Mouse (Mus musculus): ENCODE data around the gene Dlec1. TPM values are rescaled to one million over a fixed set of nuclear protein-coding genes. Genes with fewer than 3 reads are reported as not detected.

Gene Dlec1
- polyA plus RNA-seq, 1 experiment from 2014 or later, result 0.65 TPM

- under 1% methylated on average over 65 of the region's 65 CpGs for WGBS
Measured at GRCm38 (mm10) chr9:119156278-119157201, 54.3 kb downstream of the Dlec1 start, which contains the start of gene Acaa1b. TSS of gene Acaa1b (minus strand) at chr9:119157093.

DNA sequence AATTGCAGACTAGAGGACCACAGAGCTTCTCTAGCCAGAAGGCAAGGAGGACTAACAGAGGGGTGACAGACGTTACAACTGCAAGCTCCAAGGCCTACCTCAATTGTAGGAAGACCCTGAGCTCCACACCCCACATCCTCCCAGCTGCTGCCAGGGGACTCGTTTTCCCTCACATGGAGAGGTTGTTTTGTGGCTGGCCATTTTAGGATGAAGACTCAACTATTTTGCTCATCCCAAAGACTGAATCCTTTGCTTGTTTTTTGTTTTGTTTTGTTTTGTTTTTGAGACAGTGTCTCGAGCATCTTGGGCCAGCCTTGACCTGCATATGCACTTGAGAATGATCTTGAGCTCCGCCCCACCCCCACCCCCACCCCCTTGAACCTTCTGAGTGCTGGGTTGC is 56.6 kb downstream of the Dlec1 start, which contains the start of gene Gm47289:
Gm47289 (plus strand) TSS at position 301 of the 400 bp plus-strand sequence.
- no peaks in the 10 kb centered on the region for H3K9me3 ChIP-seq (ENCODE audit: control insufficient read depth, low read depth, low read length)
- H3K4me1 ChIP-seq (ENCODE audit: control insufficient read depth, insufficient read depth, low read length), result no peaks in the 10 kb centered on the region
- no peak within 1 kb of the TSS for H3K4me3 ChIP-seq (ENCODE audit: low read depth, low read length)
- no peaks in the 10 kb centered on the region for H3K27me3 ChIP-seq (ENCODE audit: control insufficient read depth, insufficient read depth, low read length)
- no peak within 1 kb of the TSS for H3K9ac ChIP-seq (replicated peaks; ENCODE audit: low read depth, low read length)
- 46% methylated on average over 4 of the region's 4 CpGs for WGBS
- H3K27ac ChIP-seq (ENCODE audit: low read length), result no peak within 1 kb of the TSS
- no peak for ATAC-seq (ENCODE audit: insufficient number of reproducible peaks, insufficient read depth, low FRiP score, low read depth)
- H3K36me3 ChIP-seq (ENCODE audit: control insufficient read depth, insufficient read depth, low read length), result no peaks in the 10 kb centered on the region
- no peak within 1 kb of the TSS for H3K4me2 ChIP-seq (replicated peaks; ENCODE audit: low read depth, low read length)

More at GRCm38 (mm10) chr9:119156278-119157201, 54.3 kb downstream of the Dlec1 start, which contains the start of gene Acaa1b:
- peak; percentile 83 for ATAC-seq (ENCODE audit: insufficient number of reproducible peaks, insufficient read depth, low FRiP score, low read depth)
- H3K9me3 ChIP-seq (ENCODE audit: control insufficient read depth, low read depth, low read length), result no peaks in the 10 kb centered on the region
- no peak within 1 kb of the TSS for H3K27ac ChIP-seq (ENCODE audit: low read length)
- peak within 1 kb of the TSS; percentile 40 for H3K4me3 ChIP-seq (ENCODE audit: low read depth, low read length)
- H3K4me1 ChIP-seq (ENCODE audit: control insufficient read depth, insufficient read depth, low read length), result no peaks in the 10 kb centered on the region
- no peak within 1 kb of the TSS for H3K9ac ChIP-seq (replicated peaks; ENCODE audit: low read depth, low read length)
- peak within 1 kb of the TSS; percentile 51 for H3K4me2 ChIP-seq (replicated peaks; ENCODE audit: low read depth, low read length)
- H3K27me3 ChIP-seq (ENCODE audit: control insufficient read depth, insufficient read depth, low read length), result no peaks in the 10 kb centered on the region
- no peaks in the 10 kb centered on the region for H3K36me3 ChIP-seq (ENCODE audit: control insufficient read depth, insufficient read depth, low read length)

DNA sequence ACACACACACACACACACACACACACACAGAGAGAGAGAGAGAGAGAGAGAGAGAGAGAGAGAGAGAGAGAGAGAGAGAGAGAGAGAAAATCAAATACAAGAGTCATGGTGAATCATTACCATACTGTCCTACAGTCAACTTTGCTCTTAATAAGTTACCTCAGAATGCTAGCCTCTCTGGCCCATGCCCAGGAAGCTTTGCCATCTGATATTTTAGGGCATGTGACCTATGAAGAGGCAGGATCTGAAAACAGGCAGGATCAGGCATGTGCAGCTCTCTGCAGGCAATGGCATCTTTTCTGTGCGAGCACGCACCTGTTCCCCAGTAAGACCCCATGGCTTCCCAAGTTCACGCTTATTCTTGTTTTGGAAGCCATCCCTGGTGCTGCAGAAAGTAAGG is 58.4 kb downstream of the Dlec1 start:
- WGBS, result 85% methylated on average over 3 of the region's 3 CpGs
- no peak overlapping the region for H3K27ac ChIP-seq (ENCODE audit: low read length)
- no peak for ATAC-seq (ENCODE audit: insufficient number of reproducible peaks, insufficient read depth, low FRiP score, low read depth)

GRCm38 (mm10) chr9:119164743-119165142 is 62.5 kb downstream of the Dlec1 start:
- H3K27ac ChIP-seq (ENCODE audit: low read length), result no peak overlapping the region
- no peak overlapping the region for H3K9ac ChIP-seq (replicated peaks; ENCODE audit: low read depth, low read length)
- H3K4me1 ChIP-seq (ENCODE audit: control insufficient read depth, insufficient read depth, low read length), result no peaks in the 10 kb centered on the region
- H3K36me3 ChIP-seq (ENCODE audit: control insufficient read depth, insufficient read depth, low read length), result no peaks in the 10 kb centered on the region
- no peaks in the 10 kb centered on the region for H3K27me3 ChIP-seq (ENCODE audit: control insufficient read depth, insufficient read depth, low read length)
- no peak overlapping the region for H3K4me2 ChIP-seq (replicated peaks; ENCODE audit: low read depth, low read length)
- no peak overlapping the region for H3K4me3 ChIP-seq (ENCODE audit: low read depth, low read length)
- no peak for ATAC-seq (ENCODE audit: insufficient number of reproducible peaks, insufficient read depth, low FRiP score, low read depth)
- H3K9me3 ChIP-seq (ENCODE audit: control insufficient read depth, low read depth, low read length), result no peaks in the 10 kb centered on the region
- 85% methylated on average over 7 of the region's 7 CpGs for WGBS

More for the DNA sequence above, 58.4 kb downstream of the Dlec1 start:
- Histone ChIP-seq H3K4me2 (replicated peaks; ENCODE audit: low read depth, low read length) (no peak overlapping the region), H3K36me3 (ENCODE audit: control insufficient read depth, insufficient read depth, low read length) (no peaks in the 10 kb centered on the region), H3K27me3 (ENCODE audit: control insufficient read depth, insufficient read depth, low read length) (no peaks in the 10 kb centered on the region), H3K4me3 (ENCODE audit: low read depth, low read length) (no peak overlapping the region), H3K4me1 (ENCODE audit: control insufficient read depth, insufficient read depth, low read length) (no peaks in the 10 kb centered on the region), H3K9ac (replicated peaks; ENCODE audit: low read depth, low read length) (no peak overlapping the region), H3K9me3 (ENCODE audit: control insufficient read depth, low read depth, low read length) (no peaks in the 10 kb centered on the region)

DNA sequence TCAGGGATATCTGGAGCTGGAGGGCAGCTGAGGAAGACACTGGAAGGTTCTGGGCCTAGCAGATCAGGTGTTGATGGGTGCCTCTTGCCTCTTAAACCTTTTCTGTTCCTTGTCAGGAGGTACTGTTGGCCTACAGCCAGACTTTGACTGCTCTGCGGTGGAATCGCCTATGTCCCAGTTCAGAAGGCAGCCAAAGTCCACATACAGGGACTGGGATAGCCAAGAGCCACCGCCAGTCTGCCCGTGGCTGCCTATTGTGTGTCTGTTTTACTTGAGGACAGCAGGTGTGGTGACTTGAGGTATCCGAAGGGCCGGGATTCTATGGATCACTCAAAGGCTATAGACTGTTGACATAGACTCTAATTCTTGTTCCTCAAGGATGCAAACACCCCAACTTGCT is 63.3 kb downstream of the Dlec1 start:
- no peaks in the 10 kb centered on the region for H3K9me3 ChIP-seq (ENCODE audit: control insufficient read depth, low read depth, low read length)
- 92% methylated on average over 6 of the region's 6 CpGs for WGBS
- no peak for ATAC-seq (ENCODE audit: insufficient number of reproducible peaks, insufficient read depth, low FRiP score, low read depth)
- H3K9ac ChIP-seq (replicated peaks; ENCODE audit: low read depth, low read length), result no peak overlapping the region
- no peaks in the 10 kb centered on the region for H3K36me3 ChIP-seq (ENCODE audit: control insufficient read depth, insufficient read depth, low read length)
- no peaks in the 10 kb centered on the region for H3K4me1 ChIP-seq (ENCODE audit: control insufficient read depth, insufficient read depth, low read length)
- no peak overlapping the region for H3K27ac ChIP-seq (ENCODE audit: low read length)
- no peak overlapping the region for H3K4me3 ChIP-seq (ENCODE audit: low read depth, low read length)
- H3K27me3 ChIP-seq (ENCODE audit: control insufficient read depth, insufficient read depth, low read length), result no peaks in the 10 kb centered on the region
- no peak overlapping the region for H3K4me2 ChIP-seq (replicated peaks; ENCODE audit: low read depth, low read length)

GRCm38 (mm10) chr9:119167608-119168007 is 65.3 kb downstream of the Dlec1 start:
- H3K27ac ChIP-seq (ENCODE audit: low read length), result no peak overlapping the region
- 85% methylated on average over 2 of the region's 2 CpGs for WGBS

GRCm38 (mm10) chr9:119179292-119179691 is 77.0 kb downstream of the Dlec1 start:
- ATAC-seq (ENCODE audit: insufficient number of reproducible peaks, insufficient read depth, low FRiP score, low read depth), result no peak
- H3K27me3 ChIP-seq (ENCODE audit: control insufficient read depth, insufficient read depth, low read length), result no peaks in the 10 kb centered on the region
- no peaks in the 10 kb centered on the region for H3K36me3 ChIP-seq (ENCODE audit: control insufficient read depth, insufficient read depth, low read length)
- H3K9ac ChIP-seq (replicated peaks; ENCODE audit: low read depth, low read length), result no peak overlapping the region
- no peak overlapping the region for H3K27ac ChIP-seq (ENCODE audit: low read length)
- no peak overlapping the region for H3K4me3 ChIP-seq (ENCODE audit: low read depth, low read length)
- H3K4me2 ChIP-seq (replicated peaks; ENCODE audit: low read depth, low read length), result no peak overlapping the region
- H3K9me3 ChIP-seq (ENCODE audit: control insufficient read depth, low read depth, low read length), result no peaks in the 10 kb centered on the region
- no peaks in the 10 kb centered on the region for H3K4me1 ChIP-seq (ENCODE audit: control insufficient read depth, insufficient read depth, low read length)
- 85% methylated on average over 11 of the region's 11 CpGs for WGBS

More at GRCm38 (mm10) chr9:119167608-119168007, 65.3 kb downstream of the Dlec1 start:
- ATAC-seq (ENCODE audit: insufficient number of reproducible peaks, insufficient read depth, low FRiP score, low read depth), result no peak
- Histone ChIP-seq H3K4me1 (ENCODE audit: control insufficient read depth, insufficient read depth, low read length) (no peaks in the 10 kb centered on the region), H3K36me3 (ENCODE audit: control insufficient read depth, insufficient read depth, low read length) (no peaks in the 10 kb centered on the region), H3K9me3 (ENCODE audit: control insufficient read depth, low read depth, low read length) (no peaks in the 10 kb centered on the region), H3K4me2 (replicated peaks; ENCODE audit: low read depth, low read length) (no peak overlapping the region), H3K4me3 (ENCODE audit: low read depth, low read length) (no peak overlapping the region), H3K27me3 (ENCODE audit: control insufficient read depth, insufficient read depth, low read length) (no peaks in the 10 kb centered on the region), H3K9ac (replicated peaks; ENCODE audit: low read depth, low read length) (no peak overlapping the region)

GRCm38 (mm10) chr9:119181241-119181728 is 79.0 kb downstream of the Dlec1 start:
- Histone ChIP-seq H3K9me3 (ENCODE audit: control insufficient read depth, low read depth, low read length) (no peaks in the 10 kb centered on the region), H3K4me1 (ENCODE audit: control insufficient read depth, insufficient read depth, low read length) (no peaks in the 10 kb centered on the region), H3K36me3 (ENCODE audit: control insufficient read depth, insufficient read depth, low read length) (no peaks in the 10 kb centered on the region), H3K9ac (replicated peaks; ENCODE audit: low read depth, low read length) (no peak overlapping the region), H3K4me3 (ENCODE audit: low read depth, low read length) (no peak overlapping the region), H3K4me2 (replicated peaks; ENCODE audit: low read depth, low read length) (no peak overlapping the region), H3K27ac (ENCODE audit: low read length) (no peak overlapping the region), H3K27me3 (ENCODE audit: control insufficient read depth, insufficient read depth, low read length) (no peaks in the 10 kb centered on the region)
- ATAC-seq (ENCODE audit: insufficient number of reproducible peaks, insufficient read depth, low FRiP score, low read depth), result no peak
- 13% methylated on average over 3 of the region's 3 CpGs for WGBS
